Mouse (Mus musculus): ENCODE results near the gene Lce3e.

Gene Lce3e

DNA sequence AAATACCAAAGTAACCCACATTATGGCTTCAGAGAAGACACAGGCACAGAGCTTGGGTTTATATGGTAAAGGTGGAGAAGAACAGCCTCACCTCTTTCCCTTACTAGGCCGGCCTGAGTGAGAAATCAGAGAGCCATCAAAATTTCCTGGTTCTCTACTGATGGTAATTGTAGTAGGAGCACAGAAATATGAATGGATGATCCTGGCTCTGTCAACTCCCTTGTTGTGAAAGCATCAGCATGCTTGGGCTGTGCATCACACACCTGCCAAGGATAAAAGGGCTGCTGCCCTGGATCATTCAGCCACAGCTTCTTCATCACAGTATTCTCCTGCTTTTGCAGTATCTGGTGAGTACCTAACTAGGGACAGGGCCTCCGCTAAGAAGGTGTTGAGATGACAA, at the start of gene Lce3e:
Gene Lce3e (plus strand): TSS at position 301 of the 400 bp plus-strand sequence.
- DNase-seq, result no peak

DNA sequence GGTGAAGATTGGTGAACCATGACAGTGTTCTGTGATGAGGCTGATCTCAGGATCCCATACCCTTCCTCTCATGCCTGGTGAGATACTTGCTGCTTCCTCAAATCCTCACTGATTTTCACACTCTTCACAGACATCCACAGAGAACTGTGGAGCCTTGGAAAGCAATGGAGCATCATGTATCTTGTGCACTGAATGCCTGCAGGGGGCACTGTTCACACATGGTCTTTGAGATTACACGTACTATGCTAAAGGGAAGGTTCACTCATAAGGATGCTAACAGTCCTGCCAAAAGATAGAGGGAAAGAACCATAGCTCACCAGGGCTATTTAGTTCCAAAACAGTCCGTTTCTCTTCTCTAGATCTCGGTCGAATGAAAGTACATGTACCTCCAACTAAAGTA, 46.5 kb upstream of the Lce3e start:
- no peak for DNase-seq

DNA sequence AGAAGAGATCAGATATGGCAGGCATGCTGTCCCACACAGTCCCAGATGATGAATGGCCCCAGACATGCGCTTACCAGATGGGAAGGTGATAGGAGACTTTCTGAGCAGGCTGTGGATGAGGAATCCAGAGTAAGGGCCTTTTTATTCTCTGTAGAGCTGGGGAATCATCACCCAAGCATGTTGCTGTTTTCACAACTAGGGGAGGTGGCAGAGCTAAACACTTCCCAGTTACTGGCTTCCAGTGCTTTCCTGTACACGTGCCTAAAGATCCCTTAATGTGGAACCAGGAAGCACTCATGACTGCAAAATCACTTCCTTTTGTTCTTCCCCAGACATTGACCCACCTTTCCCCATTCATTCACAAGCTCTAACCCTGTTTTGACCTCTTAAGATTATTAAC, 40.7 kb upstream of the Lce3e start, which contains the start of gene Lce3a:
Gene Lce3a (minus strand): TSS at position 101 of the 400 bp plus-strand sequence.
- DNase-seq, result no peak

GRCm38 (mm10) chr3:92932679-92933078, 34.2 kb upstream of the Lce3e start, which contains the start of gene Lce3b:
TSS of gene Lce3b (plus strand) at chr3:92932979.
- no peak for DNase-seq

DNA sequence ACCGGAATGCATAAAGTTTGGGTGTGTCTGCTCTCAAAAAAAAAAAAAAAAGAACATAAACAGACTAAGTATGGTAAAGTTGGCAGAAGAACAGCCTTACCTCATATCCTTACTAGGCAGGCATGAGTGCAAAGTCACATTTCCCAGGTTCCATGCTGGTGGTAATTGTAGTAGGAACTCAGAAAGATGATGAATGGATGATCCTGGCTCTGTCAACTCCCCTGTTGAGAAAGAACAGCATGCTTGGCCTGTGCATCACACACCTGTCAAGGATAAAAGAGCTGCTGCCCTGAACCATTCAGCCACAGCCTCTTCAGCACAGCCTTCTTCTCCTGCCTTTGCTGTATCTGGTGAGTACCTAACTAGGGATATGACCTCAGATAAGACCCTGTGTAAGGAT, 22.7 kb upstream of the Lce3e start, which contains the start of gene Lce3c:
Gene Lce3c (plus strand): TSS at position 301 of the 400 bp plus-strand sequence.
- DNase-seq, result no peak

GRCm38 (mm10) chr3:92957090-92957489, 9.8 kb upstream of the Lce3e start, which contains the start of gene Lce3d:
TSS of gene Lce3d (plus strand) at chr3:92957390.
- DNase-seq, result no peak

GRCm38 (mm10) chr3:92978484-92978883, 11.6 kb downstream of the Lce3e start:
- DNase-seq, result no peak

GRCm38 (mm10) chr3:92991926-92992325, 25.1 kb downstream of the Lce3e start, which contains the start of gene Lce3f:
TSS of gene Lce3f (plus strand) at chr3:92992226.
- no peak for DNase-seq

DNA sequence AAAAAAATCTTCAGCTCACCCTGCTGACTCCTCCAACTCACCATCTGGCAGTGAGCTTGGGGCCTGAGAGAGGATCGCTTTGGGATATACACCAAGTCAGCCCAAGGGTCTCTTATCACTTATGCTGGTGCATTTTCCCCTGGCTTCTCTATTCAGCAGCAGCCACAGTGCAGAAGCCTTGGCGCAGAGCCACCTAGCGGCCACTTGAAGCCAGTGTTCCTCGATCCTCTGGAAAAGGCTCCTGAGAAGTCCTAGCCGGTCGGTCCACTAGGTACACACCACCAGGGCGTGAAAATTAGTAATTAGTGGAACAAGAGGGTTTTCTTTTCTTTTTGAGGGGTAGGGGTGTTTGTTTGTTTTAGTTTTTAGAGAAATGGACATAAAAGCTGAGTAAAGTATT, 31.8 kb downstream of the Lce3e start:
- DNase-seq, result peak; percentile 3 to 4

- DNase-seq, result no peak
Observed at GRCm38 (mm10) chr3:93000621-93001020, 33.8 kb downstream of the Lce3e start.

GRCm38 (mm10) chr3:93002843-93003242, 36.0 kb downstream of the Lce3e start:
- DNase-seq, result no peak

GRCm38 (mm10) chr3:93014378-93014801, 47.5 kb downstream of the Lce3e start:
- DNase-seq, result no peak

GRCm38 (mm10) chr3:93014871-93015270, 48.0 kb downstream of the Lce3e start:
- DNase-seq, result no peak

DNA sequence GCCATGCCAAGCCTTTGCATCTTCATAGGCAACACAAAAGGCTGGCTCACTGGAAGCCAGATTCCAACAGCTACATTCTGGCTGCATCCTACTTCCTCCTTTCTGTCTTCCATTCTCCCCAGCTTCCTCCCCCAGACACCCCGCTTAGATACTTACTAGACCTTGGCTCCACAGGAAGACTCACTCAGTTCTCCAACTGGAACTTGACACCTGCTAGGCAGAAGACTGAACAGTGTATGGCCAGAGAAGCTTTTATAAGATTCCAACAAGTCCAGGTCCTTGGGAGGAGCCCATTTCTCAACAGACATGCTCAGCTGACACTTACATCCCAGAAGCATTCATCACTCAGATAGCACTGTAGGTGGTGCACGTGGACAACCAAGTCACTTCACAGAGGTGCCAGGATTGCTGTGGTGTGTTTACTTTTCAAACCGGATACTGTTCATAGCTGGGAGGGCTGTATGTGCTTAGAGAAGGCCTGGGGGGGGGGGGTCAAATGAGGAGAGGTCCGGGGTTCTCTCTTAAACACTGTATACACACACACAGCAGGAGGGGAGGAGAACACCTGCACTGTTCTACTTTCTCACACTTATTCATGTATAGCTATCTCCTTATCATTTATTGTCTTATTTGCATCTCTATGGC, 48.7 kb downstream of the Lce3e start, which contains the start of gene Crct1:
Gene Crct1 (minus strand): TSS at position 228 of the 645 bp plus-strand sequence.
- DNase-seq, result no peak

Data from thymus, postnatal 36 days (tissue).